Mouse (Mus musculus) liver, postnatal 0 days (tissue): Measurements from ENCODE around the gene Pomt2. TPM values are rescaled to one million over a fixed set of nuclear protein-coding genes. Genes with fewer than 3 reads are reported as not detected.

Experiments used
- ATAC-seq: fragments of 200-750 bp; cut with Nextera tagmentation; 2 replicates; pipeline ENCODE4 v1.8.0; 2017; ENCODE audit warnings: mild to moderate bottlenecking, moderate library complexity
- DNase-seq: peaks from one replicate; pipeline ENCODE4 v3.0.0-alpha.2; 2016
- H3K27ac ChIP-seq: fragments of 300-500 bp; sonication (generic); 2 replicates; pipeline ENCODE4 v1.5.1; 2014; ENCODE audit warnings: antibody characterized with exemption, moderate library complexity, mild to moderate bottlenecking, low read depth
- H3K27me3 ChIP-seq: fragments of 300-500 bp; sonication (generic); 2 replicates; pipeline ENCODE4 v1.6.1; 2014; ENCODE audit warnings: low read length, control low read depth, mixed read lengths; ENCODE audit not compliant: insufficient read depth
- H3K36me3 ChIP-seq: fragments of 300-500 bp; sonication (generic); replicated peaks from 2 replicates; pipeline ENCODE4 v1.6.1; 2014; ENCODE audit warnings: mild to moderate bottlenecking, control low read depth, low read length, moderate library complexity, mixed read lengths; ENCODE audit not compliant: insufficient read depth
- H3K4me1 ChIP-seq: fragments of 300-500 bp; sonication (generic); 2 replicates; pipeline ENCODE4 v1.6.1; 2014; ENCODE audit warnings: antibody characterized with exemption, mild to moderate bottlenecking, control low read depth; ENCODE audit not compliant: insufficient read depth
- H3K4me2 ChIP-seq: fragments of 300-500 bp; sonication (generic); 2 replicates; pipeline ENCODE4 v1.6.1; 2014; ENCODE audit warnings: low read depth, mild to moderate bottlenecking, low read length, moderate library complexity, mixed read lengths
- H3K4me3 ChIP-seq: fragments of 300-500 bp; sonication (generic); 2 replicates; pipeline ENCODE4 v1.5.1; 2014; ENCODE audit warnings: low read depth, low read length
- H3K9ac ChIP-seq: fragments of 300-500 bp; sonication (generic); replicated peaks from 2 replicates; pipeline ENCODE4 v1.6.1; 2014; ENCODE audit warnings: mild to moderate bottlenecking, moderate library complexity
- H3K9me3 ChIP-seq: fragments of 300-500 bp; sonication (generic); 2 replicates; pipeline ENCODE4 v1.6.1; 2016; ENCODE audit warnings: mild to moderate bottlenecking, control low read depth, low read length, mixed read lengths
- CTCF ChIP-seq: sonication (generic); IDR thresholded peaks from 2 replicates; pipeline ENCODE4 v1.5.1; 2016; ENCODE audit warnings: antibody characterized with exemption, low read depth
- EP300 ChIP-seq: IDR thresholded peaks from 2 replicates; pipeline ENCODE4 v1.6.1; 2016; ENCODE audit warnings: antibody characterized with exemption, low read depth, mild to moderate bottlenecking
- WGBS: fragments of 180-500 bp; shearing (Covaris S2); extraction: QIAGEN DNeasy Blood & Tissue Kit; methylation state at CpG from one replicate; pipeline ENCODE4 v1.1.7; 2014; ENCODE audit not compliant: insufficient replicate concordance; 5-methylcytosine and 5-hydroxymethylcytosine counted together
- polyA plus RNA-seq: library from polyadenylated mRNA; unstranded; fragments of >200 nt; fragmentation: Nextera tagmentation; extraction: Ambion mirVana; gene quantifications from 2 replicates; pipeline ENCODE4 v1.2.1, GENCODE M21; 2015

Pomt2 gene
- polyA plus RNA-seq, 1 experiment from 2014 or later, result 4.5 TPM

- Histone ChIP-seq H3K4me1 (no peaks in the 10 kb centered on the region), H3K4me2 (no peak overlapping the region), H3K27ac (no peak overlapping the region), H3K9ac (no peak overlapping the region), H3K9me3 (no peaks in the 10 kb centered on the region), H3K27me3 (peaks cover 4% of the 10 kb centered on the region), H3K36me3 (peaks cover 5% of the 10 kb centered on the region; the same call in 1 of the 2 replicates), H3K4me3 (no peak overlapping the region)
- ATAC-seq (no peak), DNase-seq (no peak)
- WGBS, result 45% methylated on average over 3 of the region's 3 CpGs
- no peak for TF ChIP-seq EP300
- TF ChIP-seq CTCF, result no peak
Observed at GRCm38 (mm10) chr12:87107357-87107977, 40.3 kb downstream of the Pomt2 start.

- H3K27me3 ChIP-seq, result peaks cover 10% of the 10 kb centered on the region
- WGBS, result 53% methylated on average over 4 of the region's 4 CpGs
- H3K9ac ChIP-seq, result no peak overlapping the region
- DNase-seq (no peak), ATAC-seq (no peak)
- TF ChIP-seq CTCF (no peak), EP300 (no peak)
- H3K9me3 ChIP-seq, result no peaks in the 10 kb centered on the region
- H3K36me3 ChIP-seq, result no peaks in the 10 kb centered on the region
- no peak overlapping the region for H3K4me3 ChIP-seq
- no peak overlapping the region for H3K4me2 ChIP-seq
- H3K27ac ChIP-seq, result no peak overlapping the region
- H3K4me1 ChIP-seq, result no peaks in the 10 kb centered on the region
Observed at GRCm38 (mm10) chr12:87104796-87105195, 43.0 kb downstream of the Pomt2 start.

GRCm38 (mm10) chr12:87103471-87103870 lies 44.3 kb downstream of the Pomt2 start:
- WGBS, result 80% methylated on average over 4 of the region's 4 CpGs
- Histone ChIP-seq H3K36me3 (no peaks in the 10 kb centered on the region), H3K27me3 (peaks cover 10% of the 10 kb centered on the region), H3K9ac (no peak overlapping the region), H3K27ac (no peak overlapping the region), H3K4me3 (no peak overlapping the region), H3K4me2 (no peak overlapping the region), H3K9me3 (no peaks in the 10 kb centered on the region), H3K4me1 (no peaks in the 10 kb centered on the region)
- ATAC-seq (no peak), DNase-seq (no peak)
- TF ChIP-seq EP300 (no peak), CTCF (no peak)

GRCm38 (mm10) chr12:87102165-87102631 lies 45.6 kb downstream of the Pomt2 start, which contains the start of gene Ngb:
TSS of gene Ngb (minus strand) at chr12:87102539.
- Histone ChIP-seq H3K4me2 (0 out of 2 replicates have a peak within 1 kb of the TSS, but pooled peaks have one; percentile 13), H3K27me3 (peaks cover 10% of the 10 kb centered on the region), H3K4me3 (no peak within 1 kb of the TSS), H3K9me3 (no peaks in the 10 kb centered on the region), H3K36me3 (no peaks in the 10 kb centered on the region), H3K9ac (no peak within 1 kb of the TSS), H3K4me1 (no peaks in the 10 kb centered on the region), H3K27ac (no peak within 1 kb of the TSS)
- TF ChIP-seq CTCF, result no peak
- TF ChIP-seq EP300, result no peak
- DNase-seq (no peak), ATAC-seq (no peak)
- 8% methylated on average over 32 of the region's 32 CpGs for WGBS

- WGBS, result 78% methylated on average over 4 of the region's 4 CpGs
Observed at GRCm38 (mm10) chr12:87100331-87100730, 47.4 kb downstream of the Pomt2 start.

GRCm38 (mm10) chr12:87093671-87094070 lies 54.1 kb downstream of the Pomt2 start:
- H3K4me1 ChIP-seq, result peaks cover 2% of the 10 kb centered on the region; the same call in 1 of the 2 replicates
- H3K4me2 ChIP-seq, result no peak overlapping the region
- H3K36me3 ChIP-seq, result no peaks in the 10 kb centered on the region
- H3K9ac ChIP-seq, result no peak overlapping the region
- no peak overlapping the region for H3K4me3 ChIP-seq
- H3K27me3 ChIP-seq, result no peaks in the 10 kb centered on the region
- ATAC-seq (no peak), DNase-seq (no peak)
- H3K9me3 ChIP-seq, result no peaks in the 10 kb centered on the region
- H3K27ac ChIP-seq, result no peak overlapping the region
- no peak for TF ChIP-seq EP300
- TF ChIP-seq CTCF, result no peak
- 58% methylated on average over 6 of the region's 6 CpGs for WGBS

More at GRCm38 (mm10) chr12:87100331-87100730, 47.4 kb downstream of the Pomt2 start:
- H3K4me3 ChIP-seq, result no peak overlapping the region
- no peaks in the 10 kb centered on the region for H3K9me3 ChIP-seq
- no peak overlapping the region for H3K4me2 ChIP-seq
- TF ChIP-seq EP300 (no peak), CTCF (no peak)
- H3K4me1 ChIP-seq, result no peaks in the 10 kb centered on the region
- H3K9ac ChIP-seq, result no peak overlapping the region
- no peak for ATAC-seq
- H3K27ac ChIP-seq, result no peak overlapping the region
- peaks cover 10% of the 10 kb centered on the region for H3K27me3 ChIP-seq
- no peaks in the 10 kb centered on the region for H3K36me3 ChIP-seq
- DNase-seq, result no peak
